Mouse (Mus musculus) CH12.LX (cell line): ENCODE results near the gene Slc25a33. TPM values are rescaled to one million over a fixed set of nuclear protein-coding genes. Genes with fewer than 3 reads are reported as not detected.

Experiments used
- DNase-seq: peaks from one replicate; pipeline ENCODE4 v3.0.0-alpha.2; 2013; ENCODE audit errors: extremely low read depth
- H3K27ac ChIP-seq: 2 replicates; pipeline ENCODE4 v1.5.1; 2012; ENCODE audit warnings: low read depth, mild to moderate bottlenecking, control low read depth, moderate library complexity; ENCODE audit not compliant: insufficient read depth
- H3K27me3 ChIP-seq: replicated peaks from 2 replicates; pipeline ENCODE3; 2012; ENCODE audit warnings: inconsistent platforms
- H3K36me3 ChIP-seq, 2 experiments: replicated peaks in 1 of 2; 2 replicates each; pipeline versions ENCODE3 to v1.6.1; 2012; ENCODE audit warnings: inconsistent platforms in 1 of 2, low read length in 1 of 2, mild to moderate bottlenecking in 1 of 2, mixed read lengths in 1 of 2, moderate library complexity in 1 of 2; ENCODE audit not compliant: control insufficient read depth in 1 of 2, insufficient read depth in 1 of 2
- H3K4me1 ChIP-seq, 2 experiments: 2 replicates each; pipeline ENCODE4 v1.6.1; 2012; ENCODE audit warnings: inconsistent platforms in 1 of 2, moderate library complexity in 1 of 2; ENCODE audit not compliant: insufficient read depth in 2 of 2, control insufficient read depth in 1 of 2
- H3K4me2 ChIP-seq: 2 replicates; pipeline ENCODE4 v1.6.1; 2012; ENCODE audit warnings: low read depth, mild to moderate bottlenecking, control low read depth; ENCODE audit not compliant: poor library complexity, insufficient read depth, severe bottlenecking
- H3K4me3 ChIP-seq, 3 experiments: fragments of 150-350 bp in 1 of 3; sonication (generic) in 1 of 3; replicated peaks in 1 of 3; 2 replicates each; pipeline versions ENCODE3 to v1.5.1; 2011 to 2012; ENCODE audit warnings: low read depth in 2 of 3, low read length in 2 of 3, mild to moderate bottlenecking in 2 of 3, moderate library complexity in 2 of 3, control low read depth in 1 of 3, improper control_type of control experiment in 1 of 3, inconsistent platforms in 1 of 3, mixed read lengths in 1 of 3; ENCODE audit not compliant: poor library complexity in 1 of 3
- H3K79me2 ChIP-seq: replicated peaks from 2 replicates; pipeline ENCODE4 v1.6.1; 2012; ENCODE audit warnings: mild to moderate bottlenecking, moderate library complexity; ENCODE audit not compliant: control insufficient read depth, poor library complexity, insufficient read depth, severe bottlenecking; ENCODE audit errors: extremely low read depth
- H3K9ac ChIP-seq: 2 replicates; pipeline ENCODE4 v1.6.1; 2012; ENCODE audit warnings: low read depth, mild to moderate bottlenecking, control low read depth, moderate library complexity; ENCODE audit not compliant: insufficient read depth
- H3K9me3 ChIP-seq: replicated peaks from 2 replicates; pipeline ENCODE3; 2012; ENCODE audit warnings: low read length, inconsistent platforms, mixed read lengths
- BHLHE40 ChIP-seq: IDR thresholded peaks from 2 replicates; pipeline ENCODE4 v1.6.1; 2011; ENCODE audit warnings: mild to moderate bottlenecking, low read depth, low read length, improper control_type of control experiment
- CHD1 ChIP-seq: IDR thresholded peaks from 2 replicates; pipeline ENCODE4 v1.6.1; 2012; ENCODE audit warnings: low read depth, low read length, improper control_type of control experiment, inconsistent platforms
- ELF1 ChIP-seq: IDR thresholded peaks from 2 replicates; pipeline ENCODE4 v1.6.1; 2014; ENCODE audit warnings: low read depth, mild to moderate bottlenecking, inconsistent platforms, low read length, improper control_type of control experiment
- EP300 ChIP-seq: IDR thresholded peaks from 2 replicates; pipeline ENCODE4 v1.6.1; 2011; ENCODE audit warnings: low read length, improper control_type of control experiment
- ETS1 ChIP-seq: conservative IDR thresholded peaks from 2 replicates; pipeline ENCODE4 v1.6.1; 2012; ENCODE audit warnings: low read depth, mild to moderate bottlenecking, inconsistent platforms, low read length, improper control_type of control experiment, moderate library complexity
- GABPA ChIP-seq: IDR thresholded peaks from 2 replicates; pipeline ENCODE4 v1.6.1; 2012; ENCODE audit warnings: low read depth, low read length, improper control_type of control experiment, inconsistent platforms; ENCODE audit not compliant: insufficient replicate concordance
- IRF4 ChIP-seq: IDR thresholded peaks from 2 replicates; pipeline ENCODE4 v1.6.1; 2014; ENCODE audit warnings: low read depth, mild to moderate bottlenecking, inconsistent platforms, low read length, improper control_type of control experiment
- KAT2A ChIP-seq: IDR thresholded peaks from 2 replicates; pipeline ENCODE4 v1.6.1; 2012; ENCODE audit warnings: low read length, improper control_type of control experiment, inconsistent platforms; ENCODE audit not compliant: insufficient replicate concordance
- MAX ChIP-seq: IDR thresholded peaks from 2 replicates; pipeline ENCODE4 v1.6.1; 2011; ENCODE audit warnings: low read length, improper control_type of control experiment
- MEF2A ChIP-seq: IDR thresholded peaks from 2 replicates; pipeline ENCODE4 v1.6.1; 2014; ENCODE audit warnings: low read depth, mild to moderate bottlenecking, inconsistent platforms, low read length, improper control_type of control experiment, borderline replicate concordance
- MXI1 ChIP-seq: IDR thresholded peaks from 2 replicates; pipeline ENCODE4 v1.6.1; 2011; ENCODE audit warnings: mild to moderate bottlenecking, low read depth, low read length, improper control_type of control experiment
- NELFE ChIP-seq: IDR thresholded peaks from 2 replicates; pipeline ENCODE4 v1.6.1; 2011; ENCODE audit warnings: low read depth, low read length, improper control_type of control experiment
- NRF1 ChIP-seq: IDR thresholded peaks from 2 replicates; pipeline ENCODE4 v1.6.1; 2014; ENCODE audit warnings: low read depth, mild to moderate bottlenecking, inconsistent platforms, low read length, improper control_type of control experiment, moderate library complexity
- POLR2A ChIP-seq: IDR thresholded peaks from 2 replicates; pipeline ENCODE4 v1.6.1; 2011; ENCODE audit warnings: low read depth, mild to moderate bottlenecking, improper control_type of control experiment, low read length
- POLR2AphosphoS2 ChIP-seq: IDR thresholded peaks from 2 replicates; pipeline ENCODE4 v1.6.1; 2011; ENCODE audit warnings: low read depth, low read length, improper control_type of control experiment
- SIN3A ChIP-seq: IDR thresholded peaks from 2 replicates; pipeline ENCODE4 v1.6.1; 2012; ENCODE audit warnings: low read length, improper control_type of control experiment, inconsistent platforms
- TBP ChIP-seq: conservative IDR thresholded peaks from 2 replicates; pipeline ENCODE4 v1.6.1; 2011; ENCODE audit warnings: low read depth, low read length, improper control_type of control experiment
- TCF12 ChIP-seq: IDR thresholded peaks from 2 replicates; pipeline ENCODE4 v1.6.1; 2014; ENCODE audit warnings: low read depth, mild to moderate bottlenecking, inconsistent platforms, low read length, improper control_type of control experiment
- UBTF ChIP-seq: IDR thresholded peaks from 2 replicates; pipeline ENCODE4 v1.6.1; 2012; ENCODE audit warnings: low read depth, mild to moderate bottlenecking, inconsistent platforms, low read length, improper control_type of control experiment, moderate library complexity
- USF1 ChIP-seq: IDR thresholded peaks from 2 replicates; pipeline ENCODE4 v1.6.1; 2014; ENCODE audit warnings: low read depth, mild to moderate bottlenecking, inconsistent platforms, low read length, improper control_type of control experiment
- ZMIZ1 ChIP-seq: IDR thresholded peaks from 2 replicates; pipeline ENCODE4 v1.6.1; 2012; ENCODE audit warnings: low read depth, mild to moderate bottlenecking, inconsistent platforms, low read length, improper control_type of control experiment
- dilution Hi-C: fragments of 300-500 bp; cut with MboI; formaldehyde crosslinking; loops from 2 replicates; pipeline ENCODE4 v1.14.3; 2020; ENCODE audit warnings: low sequenced_read_pairs; ENCODE audit not compliant: extremely low pct_unique_long_range_greater_than_20kb, extremely low pct_ligation_motif_present
- in situ Hi-C: fragments of 300-500 bp; cut with MboI; formaldehyde crosslinking; loops from 3 replicates; pipeline ENCODE4 v1.14.3; 2019; ENCODE audit warnings: low sequenced_read_pairs, low pct_ligation_motif_present, low pct_unique_long_range_greater_than_20kb, mixed read lengths
- polyA plus RNA-seq: library from polyadenylated mRNA; unstranded; fragments of >175 nt; gene quantifications from 2 replicates; pipeline ENCODE4 v1.2.1, GENCODE M21; 2012; ENCODE audit warnings: low read depth; ENCODE audit not compliant: insufficient read length
- total RNA-seq, 2 experiments: library from RNA; depleted of rRNA; stranded (reverse); fragments of 300-350 nt in 1 of 2; fragments of >200 nt in 1 of 2; gene quantifications; 2 replicates each; pipeline ENCODE4 v1.2.3; 2012 to 2014

The Slc25a33 gene
- total and polyA plus RNA-seq, 3 experiments, result 25.3 to 35.5 (median 32.4) TPM

DNA sequence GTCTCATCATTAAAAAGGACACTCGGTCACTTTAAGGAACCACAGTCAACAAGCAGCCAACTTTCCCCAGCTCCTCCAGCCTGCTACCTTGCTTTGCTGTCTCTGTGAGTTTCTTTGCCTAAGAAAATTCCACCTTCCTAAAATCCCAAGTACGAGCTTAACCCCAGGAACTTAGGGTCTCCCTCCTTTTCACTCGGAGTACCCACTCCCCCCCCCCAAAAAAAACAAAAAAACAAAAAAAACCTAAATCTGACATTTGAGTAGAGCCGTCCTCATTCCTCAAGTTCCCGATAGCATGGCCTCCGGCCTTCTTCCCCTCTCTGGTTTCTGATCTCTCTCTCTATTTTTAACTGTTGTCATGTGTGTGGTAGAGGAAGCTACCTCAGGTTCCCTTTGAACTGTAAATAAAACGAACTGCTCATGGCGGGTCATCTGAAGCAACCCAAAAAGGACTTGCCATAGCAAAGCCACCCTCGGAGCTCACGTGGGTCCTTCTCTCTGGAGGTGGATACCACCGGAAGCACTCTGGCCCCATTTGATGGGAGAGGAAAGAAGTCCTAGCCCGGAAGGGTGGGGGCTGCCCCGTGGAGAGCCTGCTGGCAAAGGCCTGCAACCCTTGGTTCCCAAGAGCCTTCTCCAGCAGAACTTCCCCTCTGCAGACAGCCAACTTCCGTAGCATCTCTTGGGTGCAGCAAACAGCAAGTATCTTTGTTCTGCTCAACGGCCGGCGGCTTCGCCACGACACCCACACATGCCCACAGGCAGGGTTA, 71.7 kb downstream of the Slc25a33 start, which contains the start of gene Pik3cd (continued):
- TF ChIP-seq UBTF, result peak; percentile 93
- TF ChIP-seq POLR2AphosphoS2, result no peak
- peak; percentile 74; the same call in 1 of the 2 replicates for TF ChIP-seq TCF12
- peak; percentile 75 for TF ChIP-seq ETS1
- no peak for TF ChIP-seq NRF1
- peak; percentile 77 for TF ChIP-seq MEF2A
- peak; percentile 79 for TF ChIP-seq MXI1
- TF ChIP-seq IRF4, result no peak; the same call in none of the 2 replicates

DNA sequence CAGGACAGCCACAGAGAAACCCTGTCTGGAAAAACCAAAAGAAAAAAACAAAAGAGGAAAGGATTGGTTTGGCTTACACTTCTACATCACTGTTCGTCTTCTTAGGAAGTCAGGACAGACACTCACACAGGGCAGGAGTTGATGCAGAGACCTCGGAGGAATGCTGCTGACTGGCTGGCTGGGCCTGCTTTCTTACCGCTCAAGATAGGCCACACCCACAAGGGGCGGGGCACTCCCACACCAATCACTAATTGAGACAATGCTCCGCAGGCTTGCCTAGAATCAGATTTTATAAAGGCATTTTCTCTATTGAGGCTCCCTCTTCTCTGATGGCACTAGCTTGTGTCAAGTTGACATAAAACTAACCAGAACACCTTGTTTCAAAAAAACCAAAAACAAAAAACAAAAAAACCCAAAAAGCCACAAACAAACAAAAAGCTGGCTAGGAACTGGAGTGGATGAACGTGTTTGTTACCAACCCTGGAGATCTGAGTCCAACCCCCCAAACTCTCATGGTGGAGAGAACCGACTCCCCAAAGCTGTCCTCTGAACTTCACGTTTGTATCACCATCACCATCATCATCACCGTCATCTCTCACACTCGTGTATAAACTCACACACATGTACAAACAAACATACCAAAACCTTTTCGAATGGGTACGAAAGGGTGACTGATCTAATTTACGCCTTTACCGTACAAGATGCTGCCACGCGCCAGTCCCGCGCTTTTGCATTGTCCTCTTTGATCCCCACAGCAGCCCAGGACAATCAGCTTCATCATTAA, 72.5 kb downstream of the Slc25a33 start:
- H3K4me3 ChIP-seq, result peak overlapping the region; percentile 63 to 92 (median 82)
- dilution Hi-C loops, result no loop called here

More for the DNA sequence above, 72.5 kb downstream of the Slc25a33 start:
- Histone ChIP-seq H3K4me2 (peak overlapping the region; percentile 92), H3K9me3 (no peaks in the 10 kb centered on the region), H3K27me3 (no peaks in the 10 kb centered on the region), H3K9ac (peak overlapping the region; percentile 95), H3K27ac (peak overlapping the region; percentile 98), H3K36me3 (peaks cover 0 to 10% of the 10 kb centered on the region in 2 experiments), H3K4me1 (peaks cover 5 to 36% of the 10 kb centered on the region in 2 experiments; a peak in 3 of 4 replicates), H3K79me2 (peaks cover 44% of the 10 kb centered on the region)
- in situ Hi-C loops, result loop anchor here (25.0 kb wide), 1 partner anchor 539 kb away; the partner anchor contains the start of gene Pgd
- TF ChIP-seq POLR2A, result peak; percentile 96
- TF ChIP-seq TCF12, result peak; percentile 83
- TF ChIP-seq CHD1, result peak; percentile 15; the same call in 1 of the 2 replicates
- TF ChIP-seq ETS1, result 0 out of 2 replicates have a peak, but pooled peaks have one; percentile 24
- no peak for TF ChIP-seq USF1
- TF ChIP-seq ZMIZ1, result peak; percentile 89
- no peak for TF ChIP-seq KAT2A
- TF ChIP-seq TBP, result peak; percentile 96
- TF ChIP-seq POLR2AphosphoS2, result peak; percentile 81; the same call in 1 of the 2 replicates
- no peak for TF ChIP-seq ELF1
- no peak for TF ChIP-seq GABPA
- peak; percentile 54; the same call in 1 of the 2 replicates for TF ChIP-seq BHLHE40
- peak; percentile 98 for TF ChIP-seq NELFE
- peak; percentile 28; the same call in 1 of the 2 replicates for TF ChIP-seq MXI1
- TF ChIP-seq MAX, result peak; percentile 74
- 0 out of 2 replicates have a peak, but pooled peaks have one; percentile 36 for TF ChIP-seq EP300
- 0 out of 2 replicates have a peak, but pooled peaks have one; percentile 4 for TF ChIP-seq SIN3A
- peak; percentile 97 for DNase-seq
